Mouse (Mus musculus): ENCODE results near the gene Tox2.

The Tox2 gene

GRCm38 (mm10) chr2:163205737-163206490 is 3.0 kb downstream of the Tox2 start:
- DNase-seq, result no peak

GRCm38 (mm10) chr2:163207315-163207714 is 4.4 kb downstream of the Tox2 start:
- no peak for DNase-seq

- DNase-seq, result no peak
Observed at GRCm38 (mm10) chr2:163209139-163209538, 6.2 kb downstream of the Tox2 start.

DNA sequence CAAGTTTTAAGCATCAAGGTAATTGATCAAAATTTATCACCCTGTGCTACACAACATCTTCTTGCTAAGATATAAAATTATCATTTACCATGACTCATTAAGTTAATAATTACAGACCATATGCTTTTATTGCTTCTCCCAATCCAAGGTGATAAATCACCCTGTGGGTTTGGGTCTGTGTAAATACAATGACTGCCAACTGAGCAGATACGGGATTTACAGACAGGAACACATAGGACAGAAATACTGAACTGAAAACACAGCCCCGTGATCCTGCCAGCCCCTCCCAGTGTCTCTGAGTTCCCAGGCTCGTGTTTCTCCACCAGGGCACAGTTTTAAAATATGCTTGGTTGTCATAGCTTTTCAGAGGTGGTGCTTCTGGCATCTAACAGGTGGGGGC is 10.2 kb downstream of the Tox2 start:
- no peak for DNase-seq

GRCm38 (mm10) chr2:163218095-163218494 is 15.2 kb downstream of the Tox2 start:
- no peak for DNase-seq

DNA sequence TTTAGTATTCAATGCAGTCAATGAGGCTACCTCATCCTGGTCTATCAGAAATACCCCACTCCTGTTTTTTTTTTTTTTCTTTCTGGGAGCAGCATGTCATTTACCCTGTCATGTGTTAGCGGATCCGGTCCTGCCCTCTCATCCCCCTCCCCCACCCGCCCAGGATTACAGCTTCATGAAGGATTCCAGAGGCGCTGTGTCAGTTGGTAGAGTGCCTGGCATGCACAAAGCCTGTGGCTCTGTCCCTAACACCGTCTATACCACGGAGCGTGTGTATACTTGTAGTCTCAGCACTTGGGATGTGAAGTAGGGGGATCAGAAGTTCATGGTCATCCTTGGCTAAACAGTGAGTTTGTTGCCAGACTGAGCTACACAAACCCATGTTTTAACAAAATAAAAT is 15.6 kb downstream of the Tox2 start:
- DNase-seq, result no peak

DNA sequence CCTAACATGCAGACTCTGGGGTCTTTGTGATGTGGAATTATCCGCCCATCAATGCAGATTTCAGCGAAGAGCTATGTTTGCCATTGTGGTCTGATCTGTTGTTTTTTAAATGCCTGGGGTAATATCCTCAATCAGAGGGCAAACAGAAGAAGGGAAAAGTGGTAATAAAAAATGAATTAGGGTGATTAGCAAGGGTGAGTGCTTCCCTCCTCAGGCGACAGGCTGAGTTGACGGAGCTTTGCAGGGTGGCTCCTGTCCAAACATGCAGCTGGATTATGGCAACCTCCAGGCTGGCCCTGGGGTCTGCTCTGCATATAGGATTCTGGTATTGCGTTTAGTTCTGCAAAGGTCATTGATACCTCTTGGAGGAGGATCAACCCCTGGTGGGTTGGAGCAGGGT is 16.5 kb downstream of the Tox2 start:
- DNase-seq, result no peak

DNA sequence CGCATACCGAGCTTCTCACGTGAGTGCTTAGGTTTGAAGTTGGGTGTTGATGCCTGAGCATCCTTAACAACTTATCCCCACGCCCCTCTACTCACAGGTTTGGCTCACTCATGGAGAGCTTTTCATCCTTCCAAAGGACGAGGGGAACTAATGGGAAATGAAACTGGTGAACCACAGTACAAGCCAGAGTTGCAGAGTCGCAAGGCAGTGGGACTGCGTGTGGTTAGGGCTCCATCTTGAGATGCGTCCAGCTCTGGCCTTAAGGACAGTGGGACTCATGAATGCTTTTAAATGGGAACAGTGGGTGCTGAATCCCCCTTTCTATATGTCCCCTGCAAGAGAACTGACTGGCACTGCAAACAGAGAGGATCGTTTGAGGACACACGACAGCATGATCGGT is 17.8 kb downstream of the Tox2 start:
- no peak for DNase-seq

- no peak for DNase-seq
Observed at GRCm38 (mm10) chr2:163225302-163225701, 22.4 kb downstream of the Tox2 start.

DNA sequence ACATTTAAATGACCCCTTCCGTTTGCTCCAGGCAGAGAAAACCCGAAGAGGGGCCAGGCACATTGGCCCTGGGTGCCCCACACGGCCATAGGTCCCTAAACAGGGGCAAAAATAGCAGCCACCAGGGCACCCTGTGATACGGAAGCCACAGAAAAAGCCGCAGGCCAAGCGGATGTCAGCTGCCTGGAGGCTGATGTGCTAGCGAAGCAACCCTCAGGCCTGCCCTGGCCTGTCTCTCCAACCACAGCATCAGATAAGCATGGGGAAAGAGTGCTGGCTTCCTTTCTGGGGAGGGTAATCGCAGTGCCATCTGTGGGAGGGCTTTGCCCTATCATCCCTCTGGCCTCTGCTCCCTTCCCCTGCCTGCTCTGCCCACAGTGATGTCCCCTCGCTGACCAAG is 26.1 kb downstream of the Tox2 start:
- DNase-seq, result peak; percentile 68 to 80

- DNase-seq, result no peak
Observed at GRCm38 (mm10) chr2:163231781-163232534, 29.0 kb downstream of the Tox2 start.

- no peak for DNase-seq
Observed at GRCm38 (mm10) chr2:163233666-163234065, 30.7 kb downstream of the Tox2 start.

- DNase-seq, result no peak
Observed at GRCm38 (mm10) chr2:163236057-163236456, 33.1 kb downstream of the Tox2 start.

DNA sequence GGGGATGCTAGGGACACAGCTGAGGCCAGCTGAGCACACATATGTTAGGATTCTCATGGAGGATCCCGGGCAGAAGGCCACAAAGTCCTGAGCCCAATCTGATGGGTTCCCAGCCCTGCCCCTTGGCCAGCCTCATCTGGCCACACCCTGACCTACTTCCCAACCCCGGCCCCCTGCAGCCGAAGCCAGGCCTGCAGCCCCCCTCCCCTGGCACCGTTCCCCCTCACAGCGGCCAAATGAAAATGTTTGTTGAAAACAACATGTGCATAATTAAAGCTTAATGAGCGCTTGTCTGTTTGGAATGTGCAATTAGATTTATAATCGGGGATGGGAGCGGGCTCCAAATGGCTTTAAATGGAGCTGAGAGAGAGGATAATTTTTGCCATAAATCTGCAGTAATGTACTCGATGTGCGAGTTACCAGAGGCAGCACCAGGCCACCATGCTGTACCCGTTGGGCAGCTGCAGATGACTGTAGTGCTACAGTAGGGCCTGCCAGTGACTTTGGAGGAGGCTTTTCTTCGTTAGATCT is 35.1 kb downstream of the Tox2 start:
- DNase-seq, result no peak

DNA sequence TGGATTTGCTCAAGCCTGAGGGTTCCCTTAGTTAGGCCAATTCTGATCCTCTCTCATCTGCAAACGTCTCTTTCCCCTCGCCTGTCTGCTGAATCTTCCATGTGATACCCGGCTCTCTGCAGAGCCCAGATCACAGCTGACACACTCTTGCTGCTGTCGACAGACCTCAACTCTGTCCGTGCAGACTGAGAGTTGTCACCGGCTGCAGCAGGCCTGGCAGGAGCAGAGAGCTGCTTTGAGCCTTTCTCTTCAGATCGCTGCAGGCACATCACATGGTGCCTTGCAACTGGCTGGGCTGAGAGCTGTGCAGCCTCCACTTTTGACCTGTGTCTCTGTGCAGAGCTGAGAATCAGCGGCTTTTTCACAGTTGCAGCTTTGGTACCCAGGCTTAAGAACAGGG is 37.0 kb downstream of the Tox2 start:
- DNase-seq, result no peak

GRCm38 (mm10) chr2:163241867-163242266 is 38.9 kb downstream of the Tox2 start:
- no peak for DNase-seq

DNA sequence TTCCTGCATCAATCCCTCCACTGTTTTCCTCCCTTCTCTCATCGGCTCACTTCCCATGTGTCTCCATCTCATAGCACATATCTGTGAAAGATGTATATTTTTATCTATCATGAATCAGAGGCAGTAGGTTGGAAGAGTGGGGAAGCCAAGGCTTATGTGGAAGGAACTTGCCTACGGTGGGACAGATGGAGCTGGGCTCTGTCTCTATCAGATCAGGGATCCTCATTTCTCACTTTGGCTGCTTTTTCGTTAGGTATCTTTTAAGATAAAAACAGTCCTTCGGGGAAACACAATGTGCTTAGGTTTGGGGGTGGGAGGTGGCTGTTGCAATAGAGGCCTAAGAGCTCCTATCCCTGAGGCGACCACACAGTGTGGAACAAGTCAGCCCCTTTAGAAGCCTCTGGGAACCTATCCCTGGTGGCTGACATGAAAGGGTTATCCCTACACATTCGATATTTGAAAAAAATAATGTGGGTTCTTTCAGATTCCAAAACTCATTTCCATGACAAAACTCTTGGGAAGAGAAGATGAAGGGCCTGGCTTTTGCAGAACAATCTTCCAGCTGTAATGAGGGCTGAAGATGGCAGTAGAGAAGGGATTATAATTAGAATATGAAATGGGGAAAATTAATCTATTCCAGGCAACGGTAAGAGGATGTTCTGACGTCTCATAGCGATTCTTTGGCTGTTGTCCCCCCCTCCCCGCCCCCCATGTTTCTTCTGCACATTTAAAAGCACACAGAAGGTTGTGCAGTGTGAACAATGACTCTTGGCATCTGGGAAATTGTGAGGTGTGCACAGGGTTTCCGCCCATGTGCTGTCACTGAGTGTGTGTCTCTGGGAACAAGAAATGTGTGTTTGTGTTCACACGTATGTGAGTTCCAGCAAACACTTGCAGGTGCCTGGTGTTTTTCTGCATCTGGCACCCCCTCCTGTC is 41.3 kb downstream of the Tox2 start:
- DNase-seq, result no peak

- DNase-seq, result no peak
Observed at GRCm38 (mm10) chr2:163248912-163249311, 46.0 kb downstream of the Tox2 start.

DNA sequence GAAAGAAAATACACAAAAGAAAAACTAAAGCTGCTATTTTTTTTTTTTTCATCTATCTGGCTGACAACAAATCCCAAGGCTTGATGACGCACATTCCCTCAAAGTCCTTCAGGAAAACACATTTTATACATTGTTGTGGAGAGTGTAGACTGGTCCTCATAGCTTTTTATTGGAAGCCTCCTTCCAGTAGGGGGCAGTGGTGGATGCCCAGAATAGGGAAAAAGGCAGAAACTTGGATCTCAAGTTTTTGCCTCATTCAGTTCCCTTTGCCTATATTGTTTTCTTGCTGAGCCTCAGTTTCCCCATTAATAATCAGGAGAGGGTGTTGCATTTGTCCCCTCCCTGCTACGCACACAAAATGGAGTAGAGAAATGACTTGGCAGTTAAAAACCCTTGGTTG is 49.7 kb downstream of the Tox2 start:
- no peak for DNase-seq

DNA sequence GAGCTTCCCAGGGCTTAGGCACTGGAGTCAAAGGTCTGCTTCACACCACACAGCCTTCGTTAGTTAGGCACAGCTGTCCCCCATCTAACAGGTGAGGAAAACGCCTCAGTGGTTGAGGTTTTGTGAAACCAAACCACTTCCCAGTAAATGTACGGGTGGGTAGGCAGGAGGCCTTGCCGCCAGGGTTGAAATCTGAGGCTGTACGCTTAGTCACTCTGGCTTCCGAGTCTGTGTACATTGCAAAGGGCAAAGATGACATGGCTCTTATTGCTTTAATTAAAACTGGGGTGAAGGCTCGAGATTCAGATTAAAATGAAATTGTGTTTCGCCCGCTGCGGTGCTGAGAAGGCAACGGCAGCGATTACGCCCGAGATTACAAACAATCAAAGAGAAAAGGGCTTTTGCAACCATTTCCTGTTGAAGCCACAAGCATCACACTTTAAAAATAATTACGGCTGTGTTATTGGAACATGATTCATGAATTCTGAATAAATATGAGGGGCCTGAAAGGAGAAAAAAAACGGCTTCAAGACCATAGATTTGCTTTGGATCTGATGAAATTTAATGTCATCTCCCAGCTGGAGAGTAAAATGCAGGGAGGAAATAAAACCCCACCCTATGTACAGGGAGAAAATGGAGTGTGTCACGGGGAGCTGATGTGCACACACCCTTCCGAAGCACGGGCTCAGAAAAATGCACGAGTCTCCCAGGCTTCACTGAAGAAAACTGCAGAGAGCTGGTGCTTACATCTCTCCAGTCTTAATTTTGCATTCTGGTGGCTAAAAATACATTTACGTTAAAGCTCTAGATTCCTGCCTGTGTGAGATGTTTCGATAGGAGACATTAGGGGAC is 50.5 kb downstream of the Tox2 start:
- peak; percentile 23 to 67 for DNase-seq

DNA sequence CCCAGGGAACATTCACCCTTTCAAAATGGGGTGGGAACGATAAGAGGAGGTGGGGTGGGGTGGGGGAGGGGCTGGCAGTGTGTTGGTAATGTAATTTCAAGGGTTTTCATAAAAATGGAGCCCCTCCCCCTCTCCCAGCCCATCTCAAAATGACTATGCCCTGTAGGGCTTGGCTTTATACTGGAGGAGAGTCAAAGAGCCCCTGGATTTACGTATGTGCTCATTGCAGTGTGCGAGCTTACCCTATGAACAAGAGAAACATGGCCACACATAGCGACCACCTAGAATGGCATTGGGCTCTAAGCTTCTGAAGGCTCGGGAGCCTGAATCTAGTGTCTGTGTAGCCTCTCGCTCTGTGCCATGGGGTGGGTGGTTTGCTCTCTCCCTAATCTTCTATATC is 51.3 kb downstream of the Tox2 start:
- no peak for DNase-seq

DNA sequence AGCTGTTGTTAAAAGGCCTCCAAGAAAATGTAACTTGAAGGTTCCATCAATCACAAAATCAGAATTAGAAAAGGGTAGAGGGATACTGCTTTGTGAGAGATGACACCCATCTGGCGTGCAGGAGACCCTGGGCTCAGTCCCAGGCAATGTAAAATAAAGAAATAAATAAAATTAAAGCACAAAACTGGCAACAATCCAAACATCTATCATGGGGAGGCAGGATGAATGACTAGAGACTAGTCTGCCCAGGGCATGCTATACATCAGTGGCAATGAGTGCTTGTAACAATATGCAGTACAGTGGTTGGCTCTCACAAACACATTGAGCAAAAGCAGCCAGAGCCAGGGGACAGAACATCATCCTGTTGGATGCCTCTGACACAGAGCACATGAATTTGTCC is 53.8 kb downstream of the Tox2 start:
- DNase-seq, result no peak

Data from thymus, adult 18-20 months (tissue).